ENCODE assay signal across 9 mouse cellular contexts in genomic region chr19:24885504-24885903, GRCm38 (mm10). TPM values are rescaled to one million over a fixed set of nuclear protein-coding genes. Genes with fewer than 3 reads are reported as not detected.
DNase-seq lines count a peak whose midpoint lies in the region; ATAC-seq and TF ChIP-seq lines count a peak whose summit lies in the region.
"Had no signal": no experiment of that assay in that cellular context is flagged by ENCODE, and none has a peak within 500 bp of the region (broad histone marks: within the 10 kb centered on the region; RNA-seq: fewer than 3 reads in every experiment).

No protein-coding gene starts in this region.

- TF ChIP-seq CTCF in testis, adult 2 months (IDR thresholded peaks at IDR 0.05; ENCODE audit: control insufficient read depth, insufficient read depth, insufficient replicate concordance, low read depth, low read length) = peak; percentile 61; the same call in 1 of the 2 replicates

- H3K4me2 ChIP-seq in forebrain, embryonic 12.5 days = no peak overlapping the region
- H3K4me2 ChIP-seq in hindbrain, embryonic 14.5 days (replicated peaks) = no peak overlapping the region
- H3K4me2 ChIP-seq in limb, embryonic 11.5 days (ENCODE audit: low read depth, severe bottlenecking) = no peak overlapping the region
- no peak overlapping the region for H3K4me2 ChIP-seq in neural tube, embryonic 11.5 days (ENCODE audit: low read depth)

- no peak overlapping the region for H3K4me3 ChIP-seq in testis, adult 2 months (ENCODE audit: control insufficient read depth, low read depth, low read length)
- H3K4me3 ChIP-seq in forebrain, embryonic 12.5 days (replicated peaks) = no peak overlapping the region
- H3K4me3 ChIP-seq in hindbrain, embryonic 14.5 days (replicated peaks; ENCODE audit: low read length) = no peak overlapping the region
- no peak overlapping the region for H3K4me3 ChIP-seq in limb, embryonic 11.5 days (ENCODE audit: low read depth, low read length)
- no peak overlapping the region for H3K4me3 ChIP-seq in neural tube, embryonic 11.5 days (ENCODE audit: low read depth, low read length)
- H3K4me3 ChIP-seq: myocyte had no signal

- H3K9me3 ChIP-seq in forebrain, embryonic 12.5 days = no peaks in the 10 kb centered on the region
- no peaks in the 10 kb centered on the region for H3K9me3 ChIP-seq in hindbrain, embryonic 14.5 days (ENCODE audit: control insufficient read depth, low read length)
- no peaks in the 10 kb centered on the region for H3K9me3 ChIP-seq in limb, embryonic 11.5 days (ENCODE audit: control insufficient read depth, low read length)
- H3K9me3 ChIP-seq in neural tube, embryonic 11.5 days (ENCODE audit: control insufficient read depth, low read length) = no peaks in the 10 kb centered on the region

- no peak overlapping the region for H3K9ac ChIP-seq in forebrain, embryonic 12.5 days
- no peak overlapping the region for H3K9ac ChIP-seq in hindbrain, embryonic 14.5 days
- no peak overlapping the region for H3K9ac ChIP-seq in limb, embryonic 11.5 days (ENCODE audit: low read length)
- H3K9ac ChIP-seq in neural tube, embryonic 11.5 days (ENCODE audit: low read length) = no peak overlapping the region

- ATAC-seq in forebrain, embryonic 12.5 days (ENCODE audit: low FRiP score) = peak; percentile 9; the same call in 1 of the 2 replicates
- ATAC-seq in hindbrain, embryonic 14.5 days (ENCODE audit: low FRiP score) = peak; percentile 43; the same call in 1 of the 2 replicates
- no peak for ATAC-seq in limb, embryonic 11.5 days (ENCODE audit: insufficient number of reproducible peaks, low FRiP score, low TSS enrichment, low read depth)
- no peak for ATAC-seq in neural tube, embryonic 11.5 days (ENCODE audit: insufficient read depth, low FRiP score, low TSS enrichment)

- no peaks in the 10 kb centered on the region for H3K36me3 ChIP-seq in testis, adult 2 months (ENCODE audit: control insufficient read depth, insufficient read depth, low read length)
- H3K36me3 ChIP-seq in forebrain, embryonic 12.5 days (replicated peaks) = no peaks in the 10 kb centered on the region
- H3K36me3 ChIP-seq in hindbrain, embryonic 14.5 days (replicated peaks; ENCODE audit: control insufficient read depth, insufficient read depth) = no peaks in the 10 kb centered on the region
- H3K36me3 ChIP-seq in limb, embryonic 11.5 days (ENCODE audit: control insufficient read depth, insufficient read depth, low read length) = no peaks in the 10 kb centered on the region
- no peaks in the 10 kb centered on the region for H3K36me3 ChIP-seq in neural tube, embryonic 11.5 days (ENCODE audit: control insufficient read depth, insufficient read depth, low read length)

- WGBS in forebrain, embryonic 12.5 days = 18% methylated on average over 5 of the region's 5 CpGs
- WGBS in hindbrain, embryonic 14.5 days = 12% methylated on average over 5 of the region's 5 CpGs
- WGBS in limb, embryonic 11.5 days = 15% methylated on average over 5 of the region's 5 CpGs
- 15% methylated on average over 5 of the region's 5 CpGs for WGBS in neural tube, embryonic 11.5 days

- peaks cover 3% of the 10 kb centered on the region; the same call in 1 of the 2 replicates for H3K4me1 ChIP-seq in testis, adult 2 months (ENCODE audit: control insufficient read depth, insufficient read depth, low read length)
- no peaks in the 10 kb centered on the region for H3K4me1 ChIP-seq in forebrain, embryonic 12.5 days
- H3K4me1 ChIP-seq in hindbrain, embryonic 14.5 days (replicated peaks; ENCODE audit: control insufficient read depth, insufficient read depth, low read length) = no peaks in the 10 kb centered on the region
- no peaks in the 10 kb centered on the region for H3K4me1 ChIP-seq in limb, embryonic 11.5 days (ENCODE audit: control insufficient read depth, insufficient read depth, low read length)
- H3K4me1 ChIP-seq in neural tube, embryonic 11.5 days (ENCODE audit: control insufficient read depth, insufficient read depth, low read length) = no peaks in the 10 kb centered on the region

- no peak for DNase-seq in testis, postnatal 14 days (ENCODE audit: low spot score)
- peak; percentile 37 for DNase-seq in c-Kit-positive CD71-negative TER-119-negative erythroid progenitor cells, embryonic 14.5 days (ENCODE audit: low read depth)
- DNase-seq in hindbrain, embryonic 14.5 days (ENCODE audit: low spot score) = peak; percentile 79
- DNase-seq in limb, embryonic 11.5 days (ENCODE audit: low spot score) = peak; percentile 78
- DNase-seq in neural tube, embryonic 11.5 days (ENCODE audit: low spot score) = peak; percentile 50
- DNase-seq in thymus, postnatal 4 days = peak; percentile 45

- H3K27ac ChIP-seq in testis, adult 2 months (ENCODE audit: control insufficient read depth, insufficient read depth, low read depth, low read length) = no peak overlapping the region
- no peak overlapping the region for H3K27ac ChIP-seq in forebrain, embryonic 12.5 days
- H3K27ac ChIP-seq in hindbrain, embryonic 14.5 days = no peak overlapping the region
- no peak overlapping the region for H3K27ac ChIP-seq in limb, embryonic 11.5 days (replicated peaks; ENCODE audit: low read depth, low read length)
- no peak overlapping the region for H3K27ac ChIP-seq in neural tube, embryonic 11.5 days (ENCODE audit: low read depth, low read length)

- TF ChIP-seq POLR2A in testis, adult 2 months (IDR thresholded peaks at IDR 0.05; ENCODE audit: control insufficient read depth, low read depth, low read length) = no peak

- H3K27me3 ChIP-seq in testis, adult 2 months (ENCODE audit: control insufficient read depth, insufficient read depth, low read length) = no peaks in the 10 kb centered on the region
- H3K27me3 ChIP-seq in forebrain, embryonic 12.5 days = peaks cover 9% of the 10 kb centered on the region; the same call in 1 of the 2 replicates
- no peaks in the 10 kb centered on the region for H3K27me3 ChIP-seq in hindbrain, embryonic 14.5 days (ENCODE audit: control insufficient read depth, insufficient read depth, low read length)
- no peaks in the 10 kb centered on the region; the same call in 1 of the 2 replicates for H3K27me3 ChIP-seq in limb, embryonic 11.5 days (ENCODE audit: control insufficient read depth, insufficient read depth, low read length)
- no peaks in the 10 kb centered on the region for H3K27me3 ChIP-seq in neural tube, embryonic 11.5 days (ENCODE audit: control insufficient read depth, insufficient read depth, low read length)

RNA-seq across cellular contexts. Expression of gene Gm10053, which starts 10.0 kb away (rescaled TPM):
- 10.2 and 14.2 TPM in 2 replicates for polyA plus RNA-seq in testis, adult 2 months (2012; rRNA removed)
- polyA plus RNA-seq in forebrain, embryonic 12.5 days (2016; fragmentation: Nextera tagmentation; extraction: Ambion mirVana) = 211 and 224 TPM in 2 replicates
- 296 and 310 TPM in 2 replicates for polyA plus RNA-seq in hindbrain, embryonic 14.5 days (2014; fragmentation: Nextera tagmentation; extraction: Ambion mirVana)
- 250 and 263 TPM in 2 replicates for polyA plus RNA-seq in limb, embryonic 11.5 days (2014; fragmentation: Nextera tagmentation; extraction: Ambion mirVana)
- 284 TPM in 2 replicates for polyA plus RNA-seq in neural tube, embryonic 11.5 days (2014; fragmentation: Nextera tagmentation; extraction: Ambion mirVana)

RNA-seq across cellular contexts. Expression of gene Foxd4, which starts 15.5 kb away (rescaled TPM):
- not detected in 2 replicates for polyA plus RNA-seq in testis, adult 2 months (2012; rRNA removed)
- 0.09 TPM in 1 of 2 replicates, not detected in the other for polyA plus RNA-seq in forebrain, embryonic 12.5 days (2016; fragmentation: Nextera tagmentation; extraction: Ambion mirVana)
- 0.13 and 0.23 TPM in 2 replicates for polyA plus RNA-seq in hindbrain, embryonic 14.5 days (2014; fragmentation: Nextera tagmentation; extraction: Ambion mirVana)
- polyA plus RNA-seq in limb, embryonic 11.5 days (2014; fragmentation: Nextera tagmentation; extraction: Ambion mirVana) = not detected in 2 replicates
- not detected in 2 replicates for polyA plus RNA-seq in neural tube, embryonic 11.5 days (2014; fragmentation: Nextera tagmentation; extraction: Ambion mirVana)
- polyA plus RNA-seq: myocyte had no signal

RNA-seq across cellular contexts. Expression of gene Pgm5, which starts 23.8 kb away (rescaled TPM):
- 0.38 and 3.5 TPM in 2 replicates for polyA plus RNA-seq in testis, adult 2 months (2012; rRNA removed)
- 0.21 and 0.61 TPM in 2 replicates for polyA plus RNA-seq in forebrain, embryonic 12.5 days (2016; fragmentation: Nextera tagmentation; extraction: Ambion mirVana)
- polyA plus RNA-seq in hindbrain, embryonic 14.5 days (2014; fragmentation: Nextera tagmentation; extraction: Ambion mirVana) = 1.1 and 1.5 TPM in 2 replicates
- 1.6 and 1.7 TPM in 2 replicates for polyA plus RNA-seq in limb, embryonic 11.5 days (2014; fragmentation: Nextera tagmentation; extraction: Ambion mirVana)
- polyA plus RNA-seq in neural tube, embryonic 11.5 days (2014; fragmentation: Nextera tagmentation; extraction: Ambion mirVana) = 1.4 and 1.6 TPM in 2 replicates

Comparison
In these comparisons a context has a peak if more than half of its experiments do, and no peak if none do; other contexts are left out.
1. ATAC-seq: peak in forebrain, embryonic 12.5 days (single experiment) and hindbrain, embryonic 14.5 days (single experiment); none in limb, embryonic 11.5 days (single experiment) and neural tube, embryonic 11.5 days (single experiment).
2. RNA of gene Gm10053, which starts 10.0 kb away (polyA plus RNA-seq): 296 to 310 TPM in hindbrain, embryonic 14.5 days, 284 TPM in neural tube, embryonic 11.5 days, 250 to 263 TPM in limb, embryonic 11.5 days and 211 to 224 TPM in forebrain, embryonic 12.5 days; 10.2 to 14.2 TPM in testis, adult 2 months; every median in the first group is over 10 times any median in the second.